Mouse (Mus musculus) heart, postnatal 14 days (tissue): ENCODE results near the gene Ing4. TPM values are rescaled to one million over a fixed set of nuclear protein-coding genes. Genes with fewer than 3 reads are reported as not detected.

Source experiments
- DNase-seq, 2 experiments: peaks; one replicate each; pipeline ENCODE4 v3.0.0; 2021 to 2022
- intact Hi-C: fragments of 180-260 bp; cut with DNase I; formaldehyde crosslinking; loops from one replicate; pipeline ENCODE4 v1.15.1; 2025
- long read RNA-seq, 2 experiments: library from polyadenylated mRNA; stranded (forward); transcript quantifications; one replicate each; pipeline ENCODE4 v2.0.0; 2021
- total RNA-seq, 2 experiments: library from RNA; stranded (reverse); gene quantifications; 2 replicates each; pipeline ENCODE4 v1.2.3; 2021

The Ing4 gene
- 10 to 100 TPM; 40.6 to 41.9 TPM for total RNA-seq
- long read RNA-seq, experiment 1, transcript Ing4-201 (8 exons, 1,629 nt) = major isoform, 34 of 72 reads
- long read RNA-seq, experiment 1, partial matches to known transcripts = 3 of 72 reads
- long read RNA-seq, experiment 1, other reads (novel, unspliced or antisense) = 31 of 72 reads
- long read RNA-seq, experiment 2, transcript Ing4-205 (8 exons, 1,446 nt) = minor isoform, 5 of 56 reads
- long read RNA-seq, experiment 2, transcript Ing4-201 (8 exons, 1,629 nt) = major isoform, 31 of 56 reads
- long read RNA-seq, experiment 2, partial matches to known transcripts = 0 of 56 reads
- long read RNA-seq, experiment 2, other reads (novel, unspliced or antisense) = 20 of 56 reads

GRCm38 (mm10) chr6:125039533-125040153 is at the start of gene Ing4:
TSS of gene Ing4 (plus strand) at chr6:125039760.
- DNase-seq = peak; percentile 86 to 91
- intact Hi-C loops = loop anchor here (2.0 to 5.0 kb wide), 2 partner anchors 31 to 122 kb away; partner anchors contain the start of gene Zfp384

- no peak for DNase-seq
Measured at GRCm38 (mm10) chr6:124992241-124992640, 47.3 kb upstream of the Ing4 start.

GRCm38 (mm10) chr6:124993365-124993764 is 46.2 kb upstream of the Ing4 start:
- intact Hi-C loops = no loop called here

More at GRCm38 (mm10) chr6:124992241-124992640, 47.3 kb upstream of the Ing4 start:
- intact Hi-C loops = no loop called here

GRCm38 (mm10) chr6:124993876-124994275 is 45.7 kb upstream of the Ing4 start:
- no peak for DNase-seq

More at GRCm38 (mm10) chr6:124993365-124993764, 46.2 kb upstream of the Ing4 start:
- DNase-seq = no peak

GRCm38 (mm10) chr6:124995246-124995645 is 44.3 kb upstream of the Ing4 start:
- no peak for DNase-seq
- intact Hi-C loops = no loop called here

More at GRCm38 (mm10) chr6:124993876-124994275, 45.7 kb upstream of the Ing4 start:
- intact Hi-C loops = no loop called here

- DNase-seq = no peak
- intact Hi-C loops = no loop called here
Measured at GRCm38 (mm10) chr6:124995831-124996403, 43.6 kb upstream of the Ing4 start.

- peak; percentile 84 to 88 for DNase-seq
- intact Hi-C loops = no loop called here
Measured at GRCm38 (mm10) chr6:124996551-124997501, 42.7 kb upstream of the Ing4 start, which contains the start of gene Pianp. TSS of gene Pianp (plus strand) at chr6:124996694.

GRCm38 (mm10) chr6:124998066-124998465 is 41.5 kb upstream of the Ing4 start:
- intact Hi-C loops = no loop called here

GRCm38 (mm10) chr6:124999091-124999490 is 40.5 kb upstream of the Ing4 start:
- intact Hi-C loops = no loop called here
- no peak for DNase-seq

More at GRCm38 (mm10) chr6:124998066-124998465, 41.5 kb upstream of the Ing4 start:
- no peak for DNase-seq

GRCm38 (mm10) chr6:124999546-124999945 is 40.0 kb upstream of the Ing4 start:
- intact Hi-C loops = no loop called here
- DNase-seq = no peak

GRCm38 (mm10) chr6:125003706-125004105 is 35.9 kb upstream of the Ing4 start:
- DNase-seq = no peak
- intact Hi-C loops = no loop called here

- intact Hi-C loops = loop anchor here (5.0 kb wide), 1 partner anchor 307 kb away; the partner anchor contains the start of gene Ltbr
- DNase-seq = no peak
Measured at GRCm38 (mm10) chr6:125005086-125005485, 34.5 kb upstream of the Ing4 start.

GRCm38 (mm10) chr6:125008060-125008459 is 31.5 kb upstream of the Ing4 start:
- intact Hi-C loops = loop anchor here (2.0 to 5.0 kb wide), 3 partner anchors 31 to 304 kb away; partner anchors contain the start of genes Cops7a, Ing4 and Ltbr
- DNase-seq = no peak

GRCm38 (mm10) chr6:125008586-125009128 is 30.9 kb upstream of the Ing4 start:
- intact Hi-C loops = loop anchor here (2.0 to 5.0 kb wide), 3 partner anchors 30 to 304 kb away; partner anchors contain the start of genes Cops7a, Ing4 and Ltbr
- DNase-seq = peak; percentile 94 to 97

- no peak for DNase-seq
- intact Hi-C loops = loop anchor here (2.0 to 5.0 kb wide), 3 partner anchors 30 to 303 kb away; partner anchors contain the start of genes Cops7a, Ing4 and Ltbr
Measured at GRCm38 (mm10) chr6:125009129-125009180, 30.6 kb upstream of the Ing4 start, which contains the start of gene Zfp384. TSS of gene Zfp384 (plus strand) at chr6:125009145.

GRCm38 (mm10) chr6:125009181-125010073 is 30.1 kb upstream of the Ing4 start:
- intact Hi-C loops = loop anchor here (2.0 to 10.0 kb wide), 5 partner anchors 29 to 303 kb away; partner anchors contain the start of genes Cops7a, Emg1, Ing4 and Ltbr
- DNase-seq = peak; percentile 83 to 85

- intact Hi-C loops = loop anchor here (10.0 kb wide), 1 partner anchor 303 kb away; the partner anchor contains the start of genes Emg1 and Phb2
- DNase-seq = no peak
Measured at GRCm38 (mm10) chr6:125017682-125018081, 21.9 kb upstream of the Ing4 start.

GRCm38 (mm10) chr6:125030532-125030931 is 9.0 kb upstream of the Ing4 start:
- DNase-seq = peak; percentile 64 to 77
- intact Hi-C loops = loop anchor here (5.0 kb wide), 1 partner anchor 128 kb away; no protein-coding TSS in a partner anchor
